8 mouse cellular contexts compared by ENCODE assay signal in the genomic region with DNA sequence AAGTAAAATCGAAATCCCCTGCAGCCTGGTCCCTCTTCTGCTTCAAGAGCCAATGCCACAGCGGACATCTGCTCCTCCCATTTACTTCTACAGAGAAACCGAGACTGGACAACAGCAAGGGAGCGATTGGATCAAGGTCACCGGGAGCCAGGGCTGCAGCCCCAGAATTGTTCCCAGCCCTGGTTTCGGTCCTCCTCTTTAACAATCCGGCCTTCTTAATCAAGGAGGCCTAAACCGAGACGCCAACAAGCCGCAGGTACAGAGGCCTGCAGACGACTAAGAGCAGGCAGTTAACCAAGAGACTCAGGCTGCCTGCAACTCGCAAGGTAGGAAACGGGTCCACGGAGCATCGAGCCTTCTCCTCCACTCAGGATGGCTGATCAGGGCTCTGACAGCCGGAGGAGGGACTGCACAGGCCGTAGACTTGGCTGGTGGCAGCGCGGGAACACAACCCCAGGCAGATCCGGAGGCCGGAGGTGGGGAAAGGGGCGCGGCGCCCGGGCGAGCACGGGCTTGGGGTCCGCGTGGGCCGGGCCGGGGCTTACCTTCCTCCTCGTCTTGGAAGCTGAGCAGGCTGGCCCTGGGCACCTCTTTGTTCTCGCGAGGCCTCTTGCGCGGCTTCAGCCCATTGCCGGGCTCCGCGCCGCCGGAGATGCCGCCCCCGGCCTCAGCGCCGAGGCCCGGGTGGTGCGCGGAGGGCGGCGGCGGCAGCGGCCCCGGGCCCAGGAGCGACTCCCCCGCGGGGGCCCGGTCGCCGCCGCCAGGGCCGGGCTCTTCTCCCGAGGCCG. TPM values are rescaled to one million over a fixed set of nuclear protein-coding genes. Genes with fewer than 3 reads are reported as not detected.
DNase-seq lines count a peak whose midpoint lies in the region; ATAC-seq and TF ChIP-seq lines count a peak whose summit lies in the region.

No protein-coding gene starts in this region.

- peak overlapping the region; percentile 70 for H3K4me2 ChIP-seq in embryonic facial prominence, embryonic 13.5 days
- H3K4me2 ChIP-seq in heart, embryonic 11.5 days = peak overlapping the region; percentile 72
- peak overlapping the region; percentile 69 for H3K4me2 ChIP-seq in kidney, postnatal 0 days (ENCODE audit: low read length)
- peak overlapping the region; percentile 94 for H3K4me2 ChIP-seq in liver, embryonic 14.5 days (ENCODE audit: low read depth)
- peak overlapping the region; percentile 69 for H3K4me2 ChIP-seq in stomach, embryonic 15.5 days

- peak; percentile 70 to 73 for DNase-seq in B cell, adult 2 months
- peak; percentile 51 to 71 for DNase-seq in adrenal gland, postnatal 36 days
- DNase-seq in kidney, postnatal 0 days (ENCODE audit: low spot score) = peak; percentile 78
- peak; percentile 18 to 39 (median 38) for DNase-seq in liver, embryonic 14.5 days (ENCODE audit: low read depth in 3 of 3, low spot score in 3 of 3)
- DNase-seq in neural tube, embryonic 10.5 days (ENCODE audit: extremely low spot score, low spot score) = peak; percentile 79

- peak overlapping the region; percentile 97 for H3K27ac ChIP-seq in embryonic facial prominence, embryonic 13.5 days
- peak overlapping the region; percentile 96 for H3K27ac ChIP-seq in heart, embryonic 11.5 days (ENCODE audit: low read depth, low read length)
- H3K27ac ChIP-seq in kidney, postnatal 0 days = peak overlapping the region; percentile 96
- H3K27ac ChIP-seq in liver, embryonic 14.5 days = peak overlapping the region; percentile 79
- H3K27ac ChIP-seq in stomach, embryonic 15.5 days = peak overlapping the region; percentile 98

- H3K9ac ChIP-seq in embryonic facial prominence, embryonic 13.5 days = peak overlapping the region; percentile 97
- H3K9ac ChIP-seq in heart, embryonic 11.5 days (ENCODE audit: low read depth, low read length) = peak overlapping the region; percentile 79
- peak overlapping the region; percentile 97 for H3K9ac ChIP-seq in kidney, postnatal 0 days (ENCODE audit: low read depth, low read length)
- peak overlapping the region; percentile 96 for H3K9ac ChIP-seq in liver, embryonic 14.5 days (replicated peaks)
- peak overlapping the region; percentile 97 for H3K9ac ChIP-seq in stomach, embryonic 15.5 days

- H3K4me1 ChIP-seq in embryonic facial prominence, embryonic 13.5 days = peaks cover 16% of the 10 kb centered on the region
- H3K4me1 ChIP-seq in heart, embryonic 11.5 days (ENCODE audit: control insufficient read depth, insufficient read depth, low read length) = peaks cover 6% of the 10 kb centered on the region
- no peaks in the 10 kb centered on the region for H3K4me1 ChIP-seq in kidney, postnatal 0 days (replicated peaks; ENCODE audit: insufficient read depth, low read length)
- peaks cover 7 to 8% of the 10 kb centered on the region in 2 experiments; a peak in 3 of 4 replicates for H3K4me1 ChIP-seq in liver, embryonic 14.5 days (replicated peaks; ENCODE audit: control insufficient read depth in 2 of 2, insufficient read depth in 2 of 2, low read length in 1 of 2)
- peaks cover 3% of the 10 kb centered on the region for H3K4me1 ChIP-seq in stomach, embryonic 15.5 days

- TF ChIP-seq CTCF in kidney, postnatal 0 days (IDR thresholded peaks at IDR 0.05; ENCODE audit: low read depth) = no peak
- TF ChIP-seq CTCF in liver, embryonic 14.5 days (IDR thresholded peaks at IDR 0.05; ENCODE audit: low read depth) = no peak

- peak; percentile 78 for ATAC-seq in embryonic facial prominence, embryonic 13.5 days (ENCODE audit: insufficient number of reproducible peaks, insufficient read depth, low FRiP score, low TSS enrichment, low read depth)
- ATAC-seq in heart, embryonic 11.5 days (replicated peaks; ENCODE audit: insufficient number of reproducible peaks, low FRiP score, low TSS enrichment) = peak; percentile 68
- ATAC-seq in kidney, postnatal 0 days (replicated peaks; ENCODE audit: low FRiP score, low read depth) = peak; percentile 87
- peak; percentile 53 for ATAC-seq in liver, embryonic 14.5 days (ENCODE audit: insufficient read depth)
- peak; percentile 60 for ATAC-seq in stomach, embryonic 15.5 days (ENCODE audit: insufficient read depth, low FRiP score, low read depth)

- no peaks in the 10 kb centered on the region for H3K27me3 ChIP-seq in embryonic facial prominence, embryonic 13.5 days
- no peaks in the 10 kb centered on the region for H3K27me3 ChIP-seq in heart, embryonic 11.5 days (ENCODE audit: control insufficient read depth, insufficient read depth, low read length)
- no peaks in the 10 kb centered on the region for H3K27me3 ChIP-seq in kidney, postnatal 0 days (ENCODE audit: insufficient read depth, low read length)
- H3K27me3 ChIP-seq in liver, embryonic 14.5 days (ENCODE audit: control insufficient read depth, insufficient read depth, low read length) = no peaks in the 10 kb centered on the region
- no peaks in the 10 kb centered on the region for H3K27me3 ChIP-seq in stomach, embryonic 15.5 days (replicated peaks)

- TF ChIP-seq EP300 in liver, embryonic 14.5 days (IDR thresholded peaks at IDR 0.05; ENCODE audit: low read depth) = no peak

- no peaks in the 10 kb centered on the region for H3K9me3 ChIP-seq in embryonic facial prominence, embryonic 13.5 days
- no peaks in the 10 kb centered on the region for H3K9me3 ChIP-seq in heart, embryonic 11.5 days (replicated peaks; ENCODE audit: control insufficient read depth, low read length)
- no peaks in the 10 kb centered on the region for H3K9me3 ChIP-seq in kidney, postnatal 0 days (replicated peaks; ENCODE audit: low read length)
- no peaks in the 10 kb centered on the region for H3K9me3 ChIP-seq in liver, embryonic 14.5 days (ENCODE audit: control insufficient read depth, low read length)
- H3K9me3 ChIP-seq in stomach, embryonic 15.5 days = no peaks in the 10 kb centered on the region

- peaks cover 22% of the 10 kb centered on the region for H3K36me3 ChIP-seq in embryonic facial prominence, embryonic 13.5 days
- H3K36me3 ChIP-seq in heart, embryonic 11.5 days (ENCODE audit: control insufficient read depth, insufficient read depth, low read length) = no peaks in the 10 kb centered on the region
- peaks cover under 1% of the 10 kb centered on the region; the same call in 1 of the 2 replicates for H3K36me3 ChIP-seq in kidney, postnatal 0 days (ENCODE audit: insufficient read depth, low read length)
- H3K36me3 ChIP-seq in liver, embryonic 14.5 days (replicated peaks; ENCODE audit: control insufficient read depth, insufficient read depth, low read depth) = peaks cover 8% of the 10 kb centered on the region; the same call in 1 of the 2 replicates
- H3K36me3 ChIP-seq in stomach, embryonic 15.5 days = peaks cover 4% of the 10 kb centered on the region; the same call in 1 of the 2 replicates

- H3K4me3 ChIP-seq in embryonic facial prominence, embryonic 13.5 days = peak overlapping the region; percentile 88
- peak overlapping the region; percentile 72 for H3K4me3 ChIP-seq in heart, embryonic 11.5 days (ENCODE audit: low read depth, low read length)
- peak overlapping the region; percentile 95 for H3K4me3 ChIP-seq in kidney, postnatal 0 days (replicated peaks; ENCODE audit: low read depth, low read length)
- H3K4me3 ChIP-seq in liver, embryonic 14.5 days (ENCODE audit: insufficient read depth in 1 of 2, low read depth in 2 of 2, low read length in 2 of 2) = peak overlapping the region; percentile 92 to 95
- H3K4me3 ChIP-seq in stomach, embryonic 15.5 days (replicated peaks) = peak overlapping the region; percentile 97

- under 1% methylated on average over 54 of the region's 63 CpGs for WGBS in embryonic facial prominence, embryonic 13.5 days
- WGBS in heart, embryonic 11.5 days (ENCODE audit: insufficient replicate concordance) = under 1% methylated on average over 47 of the region's 63 CpGs
- under 1% methylated on average over 51 of the region's 63 CpGs for WGBS in kidney, postnatal 0 days
- WGBS in liver, embryonic 14.5 days (ENCODE audit: insufficient replicate concordance) = under 1% methylated on average over 58 of the region's 63 CpGs
- under 1% methylated on average over 44 of the region's 63 CpGs for WGBS in stomach, embryonic 15.5 days

RNA-seq across cellular contexts. Expression of a gene that starts 0.7 kb away (rescaled TPM):
- total RNA-seq in adrenal gland, postnatal 36 days (2021) = 10 to 100 TPM; 44.3 to 62.3 TPM
- polyA plus RNA-seq in embryonic facial prominence, embryonic 13.5 days (2015; fragmentation: Nextera tagmentation; extraction: Ambion mirVana) = 71.6 and 76.4 TPM in 2 replicates
- polyA plus RNA-seq in heart, embryonic 11.5 days (2014; fragmentation: Nextera tagmentation; extraction: Ambion mirVana) = 55.5 and 56.4 TPM in 2 replicates
- 26.4 and 32.0 TPM in 2 replicates for polyA plus RNA-seq in kidney, postnatal 0 days (2015; fragmentation: Nextera tagmentation; extraction: Ambion mirVana)
- 17.4 and 25.9 TPM in 2 replicates for polyA plus RNA-seq in liver, embryonic 14.5 days (2012; rRNA removed)
- polyA plus RNA-seq in liver, embryonic 14.5 days (2014; fragmentation: Nextera tagmentation; extraction: Ambion mirVana) = 14.8 and 16.5 TPM in 2 replicates
- 49.8 and 52.7 TPM in 2 replicates for polyA plus RNA-seq in stomach, embryonic 15.5 days (2015; fragmentation: Nextera tagmentation; extraction: Ambion mirVana)

RNA-seq across cellular contexts. Expression of a gene that starts 32.5 kb away (rescaled TPM):
- 10 to 100 TPM; 43.0 to 61.4 TPM for total RNA-seq in adrenal gland, postnatal 36 days (2021)
- polyA plus RNA-seq in embryonic facial prominence, embryonic 13.5 days (2015; fragmentation: Nextera tagmentation; extraction: Ambion mirVana) = 9.6 and 10.5 TPM in 2 replicates
- 15.2 and 22.1 TPM in 2 replicates for polyA plus RNA-seq in heart, embryonic 11.5 days (2014; fragmentation: Nextera tagmentation; extraction: Ambion mirVana)
- 10.0 and 11.9 TPM in 2 replicates for polyA plus RNA-seq in kidney, postnatal 0 days (2015; fragmentation: Nextera tagmentation; extraction: Ambion mirVana)
- 13.8 and 14.6 TPM in 2 replicates for polyA plus RNA-seq in liver, embryonic 14.5 days (2012; rRNA removed)
- polyA plus RNA-seq in liver, embryonic 14.5 days (2014; fragmentation: Nextera tagmentation; extraction: Ambion mirVana) = 21.4 and 21.9 TPM in 2 replicates
- 12.3 and 14.3 TPM in 2 replicates for polyA plus RNA-seq in stomach, embryonic 15.5 days (2015; fragmentation: Nextera tagmentation; extraction: Ambion mirVana)

RNA-seq across cellular contexts. Expression of a gene that starts 51.3 kb away (rescaled TPM):
- not detected for total RNA-seq in adrenal gland, postnatal 36 days (2021)
- 0.17 TPM in 1 of 2 replicates, not detected in the other for polyA plus RNA-seq in embryonic facial prominence, embryonic 13.5 days (2015; fragmentation: Nextera tagmentation; extraction: Ambion mirVana)
- polyA plus RNA-seq in heart, embryonic 11.5 days (2014; fragmentation: Nextera tagmentation; extraction: Ambion mirVana) = 0.13 TPM in 1 of 2 replicates, not detected in the other
- 0.07 and 0.11 TPM in 2 replicates for polyA plus RNA-seq in kidney, postnatal 0 days (2015; fragmentation: Nextera tagmentation; extraction: Ambion mirVana)
- not detected in 2 replicates for polyA plus RNA-seq in liver, embryonic 14.5 days (2012; rRNA removed)
- not detected in 2 replicates for polyA plus RNA-seq in liver, embryonic 14.5 days (2014; fragmentation: Nextera tagmentation; extraction: Ambion mirVana)
- 0.10 TPM in 1 of 2 replicates, not detected in the other for polyA plus RNA-seq in stomach, embryonic 15.5 days (2015; fragmentation: Nextera tagmentation; extraction: Ambion mirVana)

Comparison
In these comparisons a context has a peak if more than half of its experiments do, and no peak if none do; other contexts are left out.
1. Peak in every context shown above with its lines: DNase-seq, ATAC-seq, H3K4me3 ChIP-seq and H3K27ac ChIP-seq.